Mouse (Mus musculus): ENCODE measurements at regions not wholly inside any gene's neighbourhood (a gene's known extent, or its start where the extent isn't known, plus 50 kb on each side); places are given as distances from the start of the nearest gene placed in this dataset.
"Not testable (repeated sequence)": the region's sequence is repeated elsewhere in the genome, so short reads cannot be mapped to it uniquely, and the experiment has no call there.

DNA sequence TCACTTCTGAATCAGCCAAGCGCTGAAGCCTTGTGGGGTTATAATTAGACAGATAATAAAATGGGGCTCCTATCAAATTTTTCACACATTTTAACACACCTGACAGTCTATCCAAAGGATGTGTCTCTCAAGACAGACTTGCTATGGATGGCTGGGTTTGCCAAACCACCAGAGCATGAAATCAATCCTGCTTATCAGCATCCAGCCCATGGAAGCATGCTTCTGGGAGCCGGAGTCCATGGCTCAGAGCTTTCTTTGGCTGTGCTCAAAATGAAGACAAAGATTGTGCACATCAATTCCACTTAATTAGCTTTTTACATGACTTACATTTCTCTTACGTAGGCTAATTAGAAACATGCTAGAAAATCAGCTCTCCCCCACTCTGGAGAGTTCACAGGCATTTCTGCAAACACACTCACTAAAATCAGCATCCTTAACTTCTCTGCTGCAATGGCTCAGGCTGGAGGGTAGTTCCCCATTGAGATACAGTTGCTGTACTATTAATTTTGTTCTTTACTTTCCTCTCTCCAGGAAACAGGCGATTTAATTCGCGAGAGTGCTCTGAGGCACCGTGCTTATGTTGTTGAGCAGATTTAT lies 135.6 kb downstream of the Fam174a start:
- Histone ChIP-seq H3K4me1 (ENCODE audit: control insufficient read depth in 1 of 2, insufficient read depth in 2 of 2) (peaks cover 2 to 26% of the 10 kb centered on the region in 2 experiments; a peak in 3 of 4 replicates), H3K79me2 (replicated peaks; ENCODE audit: control insufficient read depth, extremely low read depth, insufficient read depth, poor library complexity, severe bottlenecking) (no peaks in the 10 kb centered on the region), H3K27ac (ENCODE audit: insufficient read depth, low read depth) (no peak overlapping the region), H3K4me3 (replicated peaks in 1 of 3; ENCODE audit: low read depth in 2 of 3, low read length in 2 of 3, poor library complexity in 1 of 3) (no peak overlapping the region), H3K27me3 (replicated peaks) (no peaks in the 10 kb centered on the region), H3K9ac (ENCODE audit: insufficient read depth, low read depth) (no peak overlapping the region), H3K9me3 (replicated peaks; ENCODE audit: low read length) (no peaks in the 10 kb centered on the region), H3K4me2 (ENCODE audit: insufficient read depth, low read depth, poor library complexity, severe bottlenecking) (no peak overlapping the region), H3K36me3 (replicated peaks in 1 of 2; ENCODE audit: control insufficient read depth in 1 of 2, insufficient read depth in 1 of 2, low read length in 1 of 2) (no peaks in the 10 kb centered on the region)
- in situ Hi-C loops (cut with MboI; ENCODE audit: low pct_ligation_motif_present, low pct_unique_long_range_greater_than_20kb, low sequenced_read_pairs): no loop called here
- TF ChIP-seq MAX (IDR thresholded peaks at IDR 0.05; ENCODE audit: low read length) (no peak), E2F4 (IDR thresholded peaks at IDR 0.05; ENCODE audit: insufficient replicate concordance, low read depth, low read length) (no peak), UBTF (IDR thresholded peaks at IDR 0.05; ENCODE audit: low read depth, low read length) (no peak), NELFE (IDR thresholded peaks at IDR 0.05; ENCODE audit: low read depth, low read length) (no peak), ETS1 (conservative IDR thresholded peaks at IDR 0.05; ENCODE audit: low read depth, low read length) (no peak), ZNF384 (IDR thresholded peaks at IDR 0.05; ENCODE audit: low read depth, low read length) (no peak), ZC3H11A (IDR thresholded peaks at IDR 0.05; ENCODE audit: low read depth, low read length) (no peak), MYC (IDR thresholded peaks at IDR 0.05; ENCODE audit: low read depth, low read length) (no peak), GABPA (IDR thresholded peaks at IDR 0.05; ENCODE audit: insufficient replicate concordance, low read depth, low read length) (no peak), USF1 (IDR thresholded peaks at IDR 0.05; ENCODE audit: low read depth, low read length) (no peak), TCF12 (IDR thresholded peaks at IDR 0.05; ENCODE audit: low read depth, low read length) (no peak), CTCF (conservative IDR thresholded peaks at IDR 0.05 in 1 of 2, IDR thresholded peaks at IDR 0.05 in 1 of 2; ENCODE audit: low read depth in 2 of 2, low read length in 2 of 2) (no peak), MXI1 (IDR thresholded peaks at IDR 0.05; ENCODE audit: low read depth, low read length) (no peak), MEF2A (IDR thresholded peaks at IDR 0.05; ENCODE audit: borderline replicate concordance, low read depth, low read length) (no peak), POLR2AphosphoS2 (IDR thresholded peaks at IDR 0.05; ENCODE audit: low read depth, low read length) (no peak), SIN3A (IDR thresholded peaks at IDR 0.05; ENCODE audit: low read length) (no peak), RCOR1 (conservative IDR thresholded peaks at IDR 0.05; ENCODE audit: low read depth, low read length) (no peak)
- no peak for DNase-seq (ENCODE audit: extremely low read depth)
- dilution Hi-C loops (cut with MboI; ENCODE audit: extremely low pct_ligation_motif_present, extremely low pct_unique_long_range_greater_than_20kb, low sequenced_read_pairs): no loop called here

DNA sequence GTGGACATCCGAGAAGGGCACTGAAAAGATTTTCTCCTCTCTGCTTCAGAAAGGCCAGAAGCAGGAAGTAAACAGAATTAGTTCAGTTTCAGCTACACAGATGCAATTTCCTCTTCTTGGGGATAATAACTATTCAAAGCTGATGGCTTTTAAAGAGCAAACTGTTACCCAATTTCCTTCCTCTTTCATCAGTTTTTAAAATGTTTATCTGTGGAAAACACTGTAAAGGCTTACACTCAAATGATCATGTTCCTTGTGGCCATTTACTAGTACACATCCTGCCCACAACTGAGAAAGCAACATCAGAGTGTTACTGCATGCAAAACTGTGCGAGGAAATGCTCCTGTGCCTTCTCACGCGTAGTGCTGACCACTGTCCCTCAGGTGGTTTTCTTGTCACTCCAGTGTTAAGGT lies 137.5 kb downstream of the Fam174a start:
- no peak overlapping the region for H3K9ac ChIP-seq (ENCODE audit: insufficient read depth, low read depth)
- H3K9me3 ChIP-seq (replicated peaks; ENCODE audit: low read length): no peaks in the 10 kb centered on the region
- in situ Hi-C loops (cut with MboI; ENCODE audit: low pct_ligation_motif_present, low pct_unique_long_range_greater_than_20kb, low sequenced_read_pairs): no loop called here
- no peaks in the 10 kb centered on the region for H3K36me3 ChIP-seq (replicated peaks in 1 of 2; ENCODE audit: control insufficient read depth in 1 of 2, insufficient read depth in 1 of 2, low read length in 1 of 2)
- no peak overlapping the region for H3K27ac ChIP-seq (ENCODE audit: insufficient read depth, low read depth)
- no peak overlapping the region for H3K4me3 ChIP-seq (replicated peaks in 1 of 3; ENCODE audit: low read depth in 2 of 3, low read length in 2 of 3, poor library complexity in 1 of 3)
- peak; percentile 24 for DNase-seq (ENCODE audit: extremely low read depth)
- H3K27me3 ChIP-seq (replicated peaks): no peaks in the 10 kb centered on the region
- peaks cover 5 to 26% of the 10 kb centered on the region in 2 experiments for H3K4me1 ChIP-seq (ENCODE audit: control insufficient read depth in 1 of 2, insufficient read depth in 2 of 2)
- 0 out of 2 replicates have a peak, but pooled peaks have one; percentile 17 for TF ChIP-seq IRF4 (IDR thresholded peaks at IDR 0.05; ENCODE audit: low read depth, low read length)
- no peak for TF ChIP-seq NELFE (IDR thresholded peaks at IDR 0.05; ENCODE audit: low read depth, low read length)
- peak; percentile 71 for TF ChIP-seq EP300 (IDR thresholded peaks at IDR 0.05; ENCODE audit: low read length)
- peak; percentile 40 for TF ChIP-seq BHLHE40 (IDR thresholded peaks at IDR 0.05; ENCODE audit: low read depth, low read length)
- TF ChIP-seq POLR2A (IDR thresholded peaks at IDR 0.05; ENCODE audit: low read depth, low read length): no peak
- no peak for TF ChIP-seq USF2 (conservative IDR thresholded peaks at IDR 0.05; ENCODE audit: low read depth, low read length)
- no peak for TF ChIP-seq KAT2A (IDR thresholded peaks at IDR 0.05; ENCODE audit: insufficient replicate concordance, low read length)
- TF ChIP-seq TBP (conservative IDR thresholded peaks at IDR 0.05; ENCODE audit: low read depth, low read length): 0 out of 2 replicates have a peak, but pooled peaks have one; percentile 48
- no peak for TF ChIP-seq TCF12 (IDR thresholded peaks at IDR 0.05; ENCODE audit: low read depth, low read length)
- TF ChIP-seq CTCF (conservative IDR thresholded peaks at IDR 0.05 in 1 of 2, IDR thresholded peaks at IDR 0.05 in 1 of 2; ENCODE audit: low read depth in 2 of 2, low read length in 2 of 2): no peak
- TF ChIP-seq MEF2A (IDR thresholded peaks at IDR 0.05; ENCODE audit: borderline replicate concordance, low read depth, low read length): no peak
- TF ChIP-seq SIN3A (IDR thresholded peaks at IDR 0.05; ENCODE audit: low read length): no peak
- peak; percentile 63 for TF ChIP-seq ELF1 (IDR thresholded peaks at IDR 0.05; ENCODE audit: low read depth, low read length)
- H3K4me2 ChIP-seq (ENCODE audit: insufficient read depth, low read depth, poor library complexity, severe bottlenecking): peak overlapping the region; percentile 44; the same call in 1 of the 2 replicates
- no peaks in the 10 kb centered on the region for H3K79me2 ChIP-seq (replicated peaks; ENCODE audit: control insufficient read depth, extremely low read depth, insufficient read depth, poor library complexity, severe bottlenecking)
- dilution Hi-C loops (cut with MboI; ENCODE audit: extremely low pct_ligation_motif_present, extremely low pct_unique_long_range_greater_than_20kb, low sequenced_read_pairs): no loop called here

DNA sequence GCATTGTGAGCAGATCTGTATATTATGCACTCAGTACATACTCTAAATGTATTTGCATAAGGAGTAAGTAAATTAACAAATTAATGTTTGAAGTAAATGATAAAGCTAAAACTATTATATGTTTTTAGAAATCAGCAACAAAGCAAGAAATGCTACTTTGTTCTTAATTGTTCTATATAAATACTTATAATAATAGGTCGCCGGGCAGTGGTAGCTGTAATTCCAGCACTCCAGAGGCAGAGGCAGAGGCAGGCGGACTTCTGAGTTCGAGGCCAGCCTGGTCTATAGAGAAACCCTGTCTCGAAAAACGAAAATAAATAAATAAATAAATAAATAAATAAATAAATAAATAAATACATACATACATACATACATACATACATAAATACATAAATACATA lies 138.3 kb downstream of the Fam174a start:
- H3K9me3 ChIP-seq (replicated peaks; ENCODE audit: low read length); H3K36me3 ChIP-seq (replicated peaks in 1 of 2; ENCODE audit: control insufficient read depth in 1 of 2, insufficient read depth in 1 of 2, low read length in 1 of 2); H3K79me2 ChIP-seq (replicated peaks; ENCODE audit: control insufficient read depth, extremely low read depth, insufficient read depth, poor library complexity, severe bottlenecking); H3K4me2 ChIP-seq (ENCODE audit: insufficient read depth, low read depth, poor library complexity, severe bottlenecking); dilution Hi-C loops (cut with MboI; ENCODE audit: extremely low pct_ligation_motif_present, extremely low pct_unique_long_range_greater_than_20kb, low sequenced_read_pairs); in situ Hi-C loops (cut with MboI; ENCODE audit: low pct_ligation_motif_present, low pct_unique_long_range_greater_than_20kb, low sequenced_read_pairs); H3K4me3 ChIP-seq (replicated peaks in 1 of 3; ENCODE audit: low read depth in 2 of 3, low read length in 2 of 3, poor library complexity in 1 of 3); H3K9ac ChIP-seq (ENCODE audit: insufficient read depth, low read depth); H3K27ac ChIP-seq (ENCODE audit: insufficient read depth, low read depth); H3K27me3 ChIP-seq (replicated peaks): not testable (repeated sequence)
- peaks cover 5 to 26% of the 10 kb centered on the region in 2 experiments for H3K4me1 ChIP-seq (ENCODE audit: control insufficient read depth in 1 of 2, insufficient read depth in 2 of 2)
- DNase-seq (ENCODE audit: extremely low read depth): peak; percentile 71
